Mouse (Mus musculus) olfactory bulb, adult 2 months (tissue): Measurements from ENCODE around the gene Crtam.

Source experiments
- CTCF ChIP-seq: fragments of 200-500 bp; IDR thresholded peaks from 2 replicates; pipeline ENCODE4 v1.5.1; 2012; ENCODE audit warnings: low read depth, mild to moderate bottlenecking, low read length, moderate library complexity; ENCODE audit not compliant: insufficient read depth
- POLR2A ChIP-seq: fragments of 200-500 bp; IDR thresholded peaks from 2 replicates; pipeline ENCODE4 v1.6.1; 2012; ENCODE audit warnings: mild to moderate bottlenecking, low read depth, low read length, moderate library complexity; ENCODE audit not compliant: insufficient read depth

DNA sequence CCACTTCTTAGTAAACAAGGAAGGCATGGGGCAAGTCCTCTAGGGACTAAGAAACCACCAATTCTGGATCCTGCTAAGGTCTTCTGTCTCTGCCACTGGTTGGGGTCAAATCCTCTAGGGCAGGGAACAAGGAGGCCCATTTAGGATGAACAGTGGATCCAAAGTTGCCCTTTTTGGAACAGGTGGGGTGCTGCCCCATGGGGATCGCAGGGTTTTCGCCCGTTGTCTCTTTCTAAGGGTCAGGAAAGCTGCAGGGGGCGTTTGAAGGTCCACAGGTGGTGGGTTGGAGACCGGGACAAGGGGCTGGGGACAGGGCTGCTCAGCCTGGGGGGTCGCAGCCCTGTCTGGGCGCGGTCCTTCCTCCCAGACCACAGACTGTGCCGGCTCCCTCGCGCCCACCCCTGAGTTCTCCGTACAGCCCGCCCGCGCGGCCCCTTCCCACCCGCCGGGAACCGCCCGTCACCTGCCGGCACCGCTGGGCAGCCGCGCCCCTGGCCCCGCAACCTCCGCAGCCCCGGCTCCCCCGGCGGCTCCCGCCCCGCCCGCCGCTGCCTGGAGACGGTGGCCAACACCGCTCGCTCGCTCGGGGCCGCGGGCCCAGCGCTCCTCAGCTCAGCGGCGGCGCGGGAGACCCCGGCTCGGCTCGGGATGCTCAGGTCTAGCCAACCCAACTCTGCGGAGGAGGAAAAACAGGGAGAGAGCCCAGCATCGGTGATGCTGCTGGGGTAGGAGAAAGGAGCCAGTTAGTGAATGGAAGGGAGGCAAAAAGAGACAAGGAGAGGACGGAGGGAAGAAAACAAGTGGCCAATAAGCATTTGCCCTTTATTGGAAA is 40.6 kb downstream of the Crtam start, which contains the start of gene Jhy:
- no peak for TF ChIP-seq POLR2A
- no peak for TF ChIP-seq CTCF
